Mouse (Mus musculus): ENCODE data around the gene Mrvi1.

DNA sequence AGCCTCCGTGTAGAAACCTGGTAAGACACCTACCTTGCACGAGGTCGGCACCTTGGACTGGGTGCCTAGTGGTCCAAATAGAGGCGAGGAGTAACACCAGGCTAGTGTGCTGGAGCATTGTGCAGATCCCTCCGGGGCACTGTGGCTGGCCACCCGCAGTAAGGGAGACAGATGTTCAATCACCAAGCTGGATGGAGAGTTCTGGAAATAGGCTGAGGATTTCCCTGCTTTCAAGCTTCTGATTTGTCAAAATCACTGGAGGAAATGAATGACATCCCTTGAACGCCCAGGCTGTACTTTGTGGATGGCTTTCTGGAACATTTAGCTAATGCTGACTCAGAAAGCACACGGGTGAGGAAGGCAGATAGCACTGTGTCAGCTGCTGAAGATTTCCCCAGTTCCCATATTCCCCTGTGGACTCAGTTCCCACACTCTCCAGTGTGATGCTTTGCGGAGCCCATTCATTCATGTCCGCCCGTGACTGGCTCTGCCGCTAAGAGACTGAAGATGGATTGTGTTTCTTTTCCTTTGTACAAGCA is 119.4 kb downstream of the Mrvi1 start, which contains the start of gene Lyve1:
- TF ChIP-seq CTCF (conservative IDR thresholded peaks at IDR 0.05; ENCODE audit: low read length) (no peak), POU5F1 (IDR thresholded peaks at IDR 0.05; ENCODE audit: borderline replicate concordance, low read length) (no peak), NANOG (IDR thresholded peaks at IDR 0.05; ENCODE audit: borderline replicate concordance, low read length) (no peak)

Measured in E14TG2a.4 (cell line).